Mouse (Mus musculus): ENCODE results near the gene Rfx7.

Rfx7 gene

DNA sequence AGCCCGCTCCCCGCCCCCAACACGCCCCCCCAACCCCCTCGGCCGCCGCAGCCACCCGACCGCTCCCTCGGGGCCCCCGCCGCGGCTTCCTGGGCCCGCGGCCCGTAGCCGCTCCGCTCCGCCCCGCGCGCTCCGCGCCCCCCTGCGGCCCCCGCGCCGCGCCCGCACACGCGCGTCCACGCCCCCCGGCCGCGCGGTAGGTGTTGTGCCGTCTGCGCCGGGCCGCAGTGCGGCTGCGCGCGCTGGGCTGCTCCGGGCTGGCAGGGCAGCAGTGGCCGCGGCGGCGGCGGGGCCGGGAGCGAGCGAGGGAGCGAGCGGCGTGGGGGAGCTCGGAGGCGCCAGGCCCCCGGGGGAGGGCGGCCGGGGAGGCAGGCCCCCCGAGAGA lies at the start of gene Rfx7:
Gene Rfx7 (plus strand): TSS at position 245 of the 385 bp plus-strand sequence.
- DNase-seq, result peak; percentile 73

DNA sequence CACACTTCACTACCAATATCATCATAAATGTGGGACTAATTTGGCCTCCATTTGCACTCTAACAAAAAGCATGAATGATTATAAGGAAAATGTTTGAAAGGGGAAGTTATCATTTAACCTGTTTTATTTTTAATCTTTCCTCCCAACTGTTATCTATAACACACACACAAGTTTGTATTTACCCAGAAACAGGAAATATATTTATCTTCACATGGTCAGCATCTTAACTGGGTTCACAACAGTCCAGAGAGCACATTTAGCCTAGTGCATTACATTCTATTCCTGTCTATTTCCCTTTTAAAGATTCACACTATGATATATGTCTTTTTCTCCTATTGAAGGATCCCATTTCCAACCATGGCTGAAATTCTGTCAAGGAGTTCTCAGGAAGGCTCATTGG lies 43.5 kb upstream of the Rfx7 start:
- DNase-seq, result no peak

DNA sequence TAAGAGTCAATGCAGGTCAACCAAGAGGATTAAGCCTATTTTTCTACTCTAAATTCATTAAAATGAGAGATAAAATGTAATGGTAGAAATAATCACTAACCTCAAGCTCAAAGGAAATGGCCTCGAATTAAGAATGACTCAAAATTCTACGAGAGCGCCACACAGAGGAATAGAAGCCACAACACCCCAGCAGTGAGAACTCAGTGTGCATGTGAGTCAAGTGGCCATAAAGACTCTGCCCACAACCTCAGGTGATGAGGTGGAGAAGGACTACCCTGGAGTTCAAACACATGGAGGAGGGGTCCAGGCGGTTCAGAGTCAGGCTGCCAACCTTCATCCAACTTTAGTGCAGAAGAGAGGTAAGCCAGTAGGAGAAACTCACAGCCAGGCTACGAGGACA lies 42.9 kb upstream of the Rfx7 start:
- no peak for DNase-seq

GRCm38 (mm10) chr9:72491559-72492193 lies 40.4 kb upstream of the Rfx7 start:
- DNase-seq, result peak; percentile 91

- DNase-seq, result no peak
Measured at GRCm38 (mm10) chr9:72492194-72492565, 39.9 kb upstream of the Rfx7 start, which contains the start of gene Tex9. TSS of gene Tex9 (minus strand) at chr9:72492212.

DNA sequence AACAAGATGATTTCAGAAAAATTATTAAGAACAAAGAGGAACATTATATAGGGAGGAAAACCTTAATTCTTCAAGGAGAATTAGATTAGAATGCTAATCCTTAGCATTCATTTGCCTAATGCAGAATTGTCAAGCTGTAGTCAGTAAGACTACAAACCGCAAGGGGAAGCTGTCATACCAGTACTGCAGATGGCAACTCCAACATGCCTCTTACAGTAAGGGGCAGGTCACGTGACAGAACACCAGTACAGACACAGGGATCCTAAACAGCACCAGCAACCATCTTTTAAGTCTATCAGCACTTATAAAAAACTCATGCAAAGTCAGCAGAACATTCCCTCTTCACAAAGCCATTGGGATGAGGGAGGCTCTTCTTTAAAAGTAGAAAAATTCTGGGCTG lies 38.6 kb upstream of the Rfx7 start:
- peak; percentile 56 for DNase-seq

- DNase-seq, result no peak
Measured at GRCm38 (mm10) chr9:72493984-72494685, 37.9 kb upstream of the Rfx7 start.

GRCm38 (mm10) chr9:72496691-72497090 lies 35.3 kb upstream of the Rfx7 start:
- no peak for DNase-seq

DNA sequence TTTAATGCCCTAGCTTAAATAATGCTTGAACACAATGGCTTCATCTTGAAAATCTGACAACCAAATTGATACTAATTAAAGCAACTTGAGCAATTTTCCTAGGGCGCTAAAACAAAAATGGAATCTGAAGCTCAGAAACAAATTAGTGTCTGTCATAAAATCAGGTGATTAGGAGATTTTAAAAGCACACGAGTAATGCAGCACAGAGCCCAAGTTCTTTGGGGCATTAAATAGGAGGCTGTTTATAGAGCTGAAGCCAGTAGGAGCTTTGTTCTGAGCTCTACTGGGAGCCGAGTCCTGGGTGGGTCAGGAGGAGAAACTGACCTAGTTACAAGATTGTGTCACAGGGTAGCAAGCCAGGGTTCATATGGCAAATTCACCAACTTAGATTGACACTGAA lies 34.9 kb upstream of the Rfx7 start:
- no peak for DNase-seq

DNA sequence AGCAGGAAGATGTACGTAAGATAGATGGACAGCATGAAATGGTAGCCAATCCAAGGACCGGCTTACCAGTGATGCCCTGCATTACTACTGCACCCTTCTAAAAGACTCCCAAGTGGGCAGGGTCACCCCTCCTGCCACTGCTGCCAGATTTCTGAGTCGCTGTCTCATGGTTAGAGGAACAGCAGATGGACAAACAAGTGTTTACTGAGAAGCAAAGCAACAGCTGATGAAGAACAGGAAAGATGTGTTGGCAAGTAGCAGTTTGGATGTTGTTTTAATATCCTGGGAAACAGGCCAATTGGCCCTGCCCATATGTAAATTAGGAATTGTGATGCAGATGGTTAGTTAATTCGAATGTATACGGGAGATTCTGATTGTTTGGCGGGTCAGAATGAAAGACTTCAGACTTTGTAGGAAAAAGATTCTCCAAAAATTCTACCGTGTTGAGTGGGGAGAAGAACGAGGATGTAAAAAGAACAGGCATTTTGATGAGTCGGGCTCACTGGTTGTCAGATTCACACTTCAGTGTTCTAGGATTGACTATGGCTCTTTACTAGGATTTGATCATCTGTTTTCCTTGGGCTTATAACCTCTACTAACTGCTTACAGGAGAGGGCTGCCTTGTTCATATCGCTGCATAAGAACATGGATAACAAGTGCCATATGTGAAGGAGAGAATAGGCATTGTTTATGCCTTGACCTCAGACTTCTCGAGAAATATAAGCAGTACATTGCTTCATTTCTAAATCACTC lies 19.6 kb upstream of the Rfx7 start:
- no peak for DNase-seq

DNA sequence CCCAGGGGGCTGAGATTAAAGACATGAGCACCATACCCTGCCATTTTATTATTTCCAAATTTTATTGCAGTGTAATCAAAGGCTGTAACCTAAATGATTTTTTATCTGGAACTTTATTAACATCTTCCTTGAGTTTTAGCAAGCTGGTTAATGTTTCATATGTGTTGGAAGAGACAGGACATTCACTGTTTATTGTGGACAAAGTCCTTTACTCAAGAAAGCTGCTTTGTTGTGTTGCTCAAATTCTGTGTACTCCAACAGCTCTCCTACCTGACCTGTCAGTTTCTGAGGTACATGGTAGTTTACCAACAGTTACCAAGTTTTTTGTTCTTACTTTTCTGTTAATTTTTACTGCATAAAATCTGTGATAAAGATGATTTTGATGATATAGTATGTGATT lies 16.7 kb upstream of the Rfx7 start:
- DNase-seq, result no peak

DNA sequence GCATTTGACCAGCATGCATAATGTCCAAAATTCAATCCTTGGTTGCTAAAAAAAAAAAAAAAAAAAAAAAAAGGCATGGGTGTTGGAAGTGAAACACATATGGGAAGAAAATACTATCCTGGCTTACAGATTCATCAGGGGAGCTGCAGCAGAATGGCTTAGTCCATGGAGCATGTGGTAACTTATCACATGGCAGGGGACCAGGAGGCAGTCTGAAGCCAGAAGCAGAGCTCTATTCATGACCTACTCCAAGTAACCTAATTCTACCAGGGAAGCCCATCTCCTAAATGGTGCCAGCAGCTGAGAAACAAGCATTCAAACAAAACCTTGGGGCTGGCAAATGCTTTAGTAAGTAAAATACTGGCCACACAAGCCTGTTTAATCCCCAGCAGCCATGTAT lies 12.8 kb upstream of the Rfx7 start:
- no peak for DNase-seq

DNA sequence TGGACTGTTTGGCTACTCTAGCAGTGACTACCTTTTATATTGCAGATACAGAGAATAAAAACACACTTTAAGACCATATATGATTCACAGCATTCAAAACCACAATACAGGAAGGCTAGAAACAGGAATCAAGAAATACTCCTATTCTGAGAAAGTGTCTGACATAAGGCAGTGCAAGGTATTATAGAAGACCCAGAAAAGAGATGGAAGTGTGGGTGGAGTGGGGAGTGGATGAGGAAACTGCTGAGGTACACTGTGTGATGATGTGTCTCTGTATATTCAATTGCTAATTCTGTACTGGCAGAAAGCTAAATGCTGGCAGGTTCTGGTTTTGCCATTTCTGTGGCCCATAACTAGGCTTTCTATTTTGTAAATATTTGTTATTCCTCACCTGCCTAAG lies 11.2 kb upstream of the Rfx7 start:
- DNase-seq, result no peak

DNA sequence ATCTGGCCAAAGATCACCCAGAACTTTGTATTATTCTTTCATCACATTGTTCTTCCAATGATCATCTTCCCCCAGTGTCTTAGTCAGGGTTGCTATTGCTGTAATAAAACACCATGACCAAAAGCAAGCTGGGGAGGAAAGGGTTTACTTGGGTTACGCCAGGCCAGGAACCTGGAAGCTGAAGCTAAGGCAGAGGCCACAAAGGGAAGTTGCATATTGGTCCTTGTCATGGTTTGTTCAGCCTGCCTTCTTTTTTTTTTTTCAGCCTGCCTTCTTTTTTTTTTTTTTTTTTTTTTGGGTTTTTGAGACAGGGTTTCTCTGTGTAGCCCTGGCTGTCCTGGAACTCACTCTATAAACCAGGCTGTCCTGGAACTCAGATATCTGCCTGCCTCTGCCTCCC lies 5.9 kb upstream of the Rfx7 start:
- DNase-seq, result no peak

GRCm38 (mm10) chr9:72530237-72530636 lies 1.8 kb upstream of the Rfx7 start:
- DNase-seq, result peak; percentile 92

- peak; percentile 23 for DNase-seq
Measured at GRCm38 (mm10) chr9:72530824-72531223, 1.2 kb upstream of the Rfx7 start.

- peak; percentile 72 for DNase-seq
Measured at GRCm38 (mm10) chr9:72531291-72531995, 597 bp upstream of the Rfx7 start.

DNA sequence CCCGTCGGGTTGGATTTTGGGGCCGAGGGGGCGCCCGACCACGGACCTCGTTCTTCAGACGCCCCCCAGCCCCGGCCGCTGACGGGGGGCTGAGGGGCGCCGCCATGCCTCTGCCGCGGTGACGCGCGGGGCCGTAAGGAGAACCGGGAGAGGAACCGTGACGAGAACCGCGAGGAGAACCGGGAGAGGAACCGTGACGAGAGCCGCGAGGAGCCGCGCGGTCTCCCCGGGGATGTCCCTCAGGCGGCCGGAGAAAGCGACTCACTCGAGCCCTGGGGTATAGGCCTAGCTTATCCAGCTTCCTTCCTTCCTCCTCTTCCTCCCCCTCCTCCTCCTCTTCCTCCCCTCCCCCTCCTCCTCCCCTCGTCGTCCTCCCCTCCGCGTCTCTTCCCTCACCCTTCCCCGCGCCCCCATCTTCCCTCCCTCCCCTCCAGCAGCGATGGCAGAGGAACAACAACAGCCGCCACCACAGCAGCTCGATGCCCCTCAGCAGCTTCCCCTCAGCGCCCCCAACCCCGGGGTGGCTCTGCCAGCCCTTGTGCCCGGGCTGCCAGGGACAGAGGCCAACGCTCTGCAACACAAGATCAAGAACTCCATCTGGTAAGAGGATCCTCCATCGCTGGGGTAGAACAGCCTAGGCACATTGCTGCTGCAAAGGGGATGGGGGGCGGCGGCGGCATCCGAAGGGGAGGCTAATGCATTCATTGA lies 495 bp downstream of the Rfx7 start:
- DNase-seq, result peak; percentile 72

DNA sequence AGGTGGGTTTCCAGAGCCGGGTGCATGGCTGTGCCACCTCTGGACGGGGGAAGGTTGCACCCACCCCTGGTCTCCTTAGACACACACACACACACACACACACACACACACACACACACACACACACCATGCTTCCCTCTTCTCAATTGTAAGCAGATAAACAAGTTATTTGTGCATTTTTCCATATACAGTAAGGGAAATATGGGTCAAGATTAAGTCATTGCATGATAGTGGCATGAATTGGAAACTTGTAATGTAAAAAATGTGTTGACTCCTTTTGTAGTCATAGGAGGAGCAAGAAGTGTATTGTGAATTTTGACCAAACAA lies 1.0 kb downstream of the Rfx7 start:
- no peak for DNase-seq

DNA sequence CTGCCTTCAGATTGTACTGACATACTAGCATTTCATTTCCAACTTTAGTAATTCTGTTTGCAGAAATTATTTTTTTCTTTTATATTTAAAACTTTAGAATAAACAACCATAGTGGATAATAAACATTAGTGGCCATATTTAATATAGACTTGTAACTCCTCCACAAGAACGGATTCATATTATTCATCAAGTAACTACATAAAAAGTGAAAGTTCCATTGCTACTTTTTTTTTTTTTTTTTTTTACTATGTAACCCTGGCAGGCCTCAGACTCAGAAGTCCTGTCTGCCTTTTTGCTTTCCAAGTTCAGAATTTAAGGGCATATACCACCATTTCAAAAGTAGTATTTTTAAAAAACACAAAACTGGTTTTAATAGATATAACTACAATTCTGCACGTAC lies 2.9 kb downstream of the Rfx7 start:
- no peak for DNase-seq

- no peak for DNase-seq
Measured at GRCm38 (mm10) chr9:72535394-72535793, 3.4 kb downstream of the Rfx7 start.

DNA sequence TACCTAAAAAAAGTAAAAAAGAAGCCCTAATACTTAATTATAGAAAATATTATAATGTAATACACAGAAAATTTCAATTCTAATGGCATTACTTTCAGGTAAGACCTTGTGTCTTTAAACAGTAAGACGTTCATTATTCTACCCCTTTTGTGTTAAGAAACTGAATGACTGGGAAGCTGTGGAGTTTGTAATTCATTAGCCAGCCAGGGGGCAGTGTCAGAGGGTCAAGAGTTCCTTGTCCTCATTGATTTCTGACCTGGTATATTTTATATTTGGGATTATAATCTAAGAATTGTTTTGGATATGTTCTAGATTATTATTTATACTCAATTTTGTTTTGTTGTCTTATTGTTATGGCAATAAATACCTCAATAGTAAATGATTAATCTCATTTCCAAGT lies 5.0 kb downstream of the Rfx7 start:
- no peak for DNase-seq

DNA sequence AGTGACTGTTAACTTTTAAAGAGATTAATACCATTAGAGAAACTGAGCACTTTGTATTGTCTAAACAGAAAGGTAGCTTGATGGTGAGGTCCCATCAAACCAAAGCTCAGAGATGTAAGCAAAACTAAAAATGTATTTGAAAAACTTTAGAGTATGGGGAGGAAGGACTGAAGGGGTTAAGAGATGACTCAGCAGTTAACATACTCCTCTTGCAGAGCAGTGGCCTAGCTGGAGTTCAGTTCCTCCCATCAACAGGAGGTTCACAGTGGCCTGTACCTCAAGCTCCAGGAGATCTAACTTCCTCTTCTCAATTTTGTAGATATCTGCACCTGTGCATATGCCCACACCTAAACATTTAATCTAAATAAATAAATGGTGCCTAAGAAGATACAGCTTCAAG lies 11.6 kb downstream of the Rfx7 start:
- DNase-seq, result no peak
